Mouse (Mus musculus) erythroblast, adult 5-6 weeks (primary cell): ENCODE measurements around the gene Vsig2. TPM values are rescaled to one million over a fixed set of nuclear protein-coding genes. Genes with fewer than 3 reads are reported as not detected.

ENCODE experiments used
- ATAC-seq: replicated peaks from 2 replicates; pipeline ENCODE4 v1.8.0; 2016; ENCODE audit warnings: moderate number of reproducible peaks, mild to moderate bottlenecking, moderate TSS enrichment, inconsistent platforms; ENCODE audit not compliant: poor library complexity, low FRiP score, severe bottlenecking
- total RNA-seq, 2 experiments: library from RNA; stranded (forward) in 1 of 2; stranded (reverse) in 1 of 2; fragments of 150-400 nt in 1 of 2; fragments of 200-764, 138-1000 nt in 1 of 2; gene quantifications; 2 replicates each; pipeline versions ENCODE4 v1.2.3 to v1.2.4; 2015 to 2017; ENCODE audit warnings: low replicate concordance in 2 of 2

Gene Vsig2
- total RNA-seq, 2 experiments from 2014 or later = not detected

GRCm38 (mm10) chr9:37556366-37556765 is 17.3 kb downstream of the Vsig2 start:
- ATAC-seq = no peak

GRCm38 (mm10) chr9:37560617-37561016 is 21.6 kb downstream of the Vsig2 start:
- ATAC-seq = no peak

- ATAC-seq = no peak
Observed at GRCm38 (mm10) chr9:37563805-37564204, 24.8 kb downstream of the Vsig2 start.

GRCm38 (mm10) chr9:37567019-37567418 is 28.0 kb downstream of the Vsig2 start:
- ATAC-seq = no peak

- ATAC-seq = no peak
Observed at GRCm38 (mm10) chr9:37567454-37567853, 28.4 kb downstream of the Vsig2 start.

- no peak; the same call in 1 of the 2 replicates for ATAC-seq
Observed at GRCm38 (mm10) chr9:37567892-37568604, 29.0 kb downstream of the Vsig2 start.

GRCm38 (mm10) chr9:37568605-37569214 is 29.7 kb downstream of the Vsig2 start:
- ATAC-seq = no peak

- no peak for ATAC-seq
Observed at GRCm38 (mm10) chr9:37569231-37569835, 30.3 kb downstream of the Vsig2 start.

GRCm38 (mm10) chr9:37572204-37572876 is 33.3 kb downstream of the Vsig2 start:
- no peak for ATAC-seq

- no peak for ATAC-seq
Observed at GRCm38 (mm10) chr9:37576436-37576930, 37.4 kb downstream of the Vsig2 start.

- no peak for ATAC-seq
Observed at GRCm38 (mm10) chr9:37583594-37583993, 44.5 kb downstream of the Vsig2 start.

- no peak for ATAC-seq
Observed at GRCm38 (mm10) chr9:37586718-37587117, 47.7 kb downstream of the Vsig2 start.

GRCm38 (mm10) chr9:37590381-37590780 is 51.3 kb downstream of the Vsig2 start:
- ATAC-seq = no peak

GRCm38 (mm10) chr9:37592025-37592424 is 53.0 kb downstream of the Vsig2 start:
- no peak for ATAC-seq

GRCm38 (mm10) chr9:37592633-37593032 is 53.6 kb downstream of the Vsig2 start:
- ATAC-seq = no peak

GRCm38 (mm10) chr9:37593690-37594089 is 54.6 kb downstream of the Vsig2 start:
- no peak for ATAC-seq
